Mouse (Mus musculus) thymus, adult 2 months (tissue): ENCODE data around the gene Tgm1. TPM values are rescaled to one million over a fixed set of nuclear protein-coding genes. Genes with fewer than 3 reads are reported as not detected.

Experiments
- DNase-seq: peaks from one replicate; pipeline ENCODE4 v3.0.0; 2021
- H3K27ac ChIP-seq: fragments of 200-500 bp; 2 replicates; pipeline ENCODE4 v1.5.1; 2012; ENCODE audit warnings: low read length, control low read depth; ENCODE audit not compliant: control insufficient read depth, insufficient read depth
- H3K27me3 ChIP-seq: fragments of 200-500 bp; 2 replicates; pipeline ENCODE4 v1.6.1; 2012; ENCODE audit warnings: mild to moderate bottlenecking, low read length, moderate library complexity, mixed read lengths; ENCODE audit not compliant: control insufficient read depth, insufficient read depth
- H3K36me3 ChIP-seq: fragments of 200-500 bp; 2 replicates; pipeline ENCODE4 v1.6.1; 2012; ENCODE audit warnings: mild to moderate bottlenecking, low read length, moderate library complexity; ENCODE audit not compliant: control insufficient read depth, insufficient read depth
- H3K4me1 ChIP-seq: fragments of 200-500 bp; replicated peaks from 2 replicates; pipeline ENCODE4 v1.6.1; 2012; ENCODE audit warnings: low read length; ENCODE audit not compliant: control insufficient read depth, insufficient read depth
- H3K4me3 ChIP-seq: fragments of 200-500 bp; 2 replicates; pipeline ENCODE4 v1.5.1; 2012; ENCODE audit warnings: mild to moderate bottlenecking, low read length, control low read depth, moderate library complexity; ENCODE audit not compliant: control insufficient read depth, insufficient read depth
- CTCF ChIP-seq: fragments of 200-500 bp; IDR thresholded peaks from 2 replicates; pipeline ENCODE4 v1.5.1; 2012; ENCODE audit warnings: mild to moderate bottlenecking, control low read depth, low read length, moderate library complexity, borderline replicate concordance; ENCODE audit not compliant: control insufficient read depth, poor library complexity, insufficient read depth; ENCODE audit errors: extremely low read depth
- POLR2A ChIP-seq: fragments of 200-500 bp; IDR thresholded peaks from 2 replicates; pipeline ENCODE4 v1.6.1; 2012; ENCODE audit warnings: mild to moderate bottlenecking, low read length, control low read depth, moderate library complexity; ENCODE audit not compliant: control insufficient read depth, poor library complexity, insufficient read depth; ENCODE audit errors: extremely low read depth
- WGBS: fragments of 180-500 bp; shearing (Covaris S2); methylation state at CpG from one replicate; pipeline ENCODE4 v1.1.7; 2018; 5-methylcytosine and 5-hydroxymethylcytosine counted together
- polyA plus RNA-seq: library from polyadenylated mRNA; depleted of rRNA; stranded (reverse); fragments of >200 nt; gene quantifications from 2 replicates; pipeline ENCODE4 v1.2.3, GENCODE M21; 2012

Gene Tgm1
- polyA plus RNA-seq, 1 experiment = 8.2 TPM

GRCm38 (mm10) chr14:55719737-55720136 lies 6.0 kb upstream of the Tgm1 start:
- Histone ChIP-seq H3K4me1 (peaks cover 14% of the 10 kb centered on the region), H3K36me3 (0 out of 2 replicates have a peak, but pooled peaks cover 3% of the 10 kb centered on the region), H3K4me3 (no peak overlapping the region), H3K27me3 (no peaks in the 10 kb centered on the region), H3K27ac (no peak overlapping the region)
- TF ChIP-seq POLR2A = no peak
- TF ChIP-seq CTCF = no peak
- WGBS = 96% methylated on average over 6 of the region's 6 CpGs
- no peak for DNase-seq

- H3K36me3 ChIP-seq = 0 out of 2 replicates have a peak, but pooled peaks cover 3% of the 10 kb centered on the region
- no peaks in the 10 kb centered on the region for H3K27me3 ChIP-seq
- peaks cover 9% of the 10 kb centered on the region; the same call in 1 of the 2 replicates for H3K4me1 ChIP-seq
- WGBS = 94% methylated on average over 8 of the region's 8 CpGs
- no peak overlapping the region for H3K4me3 ChIP-seq
- no peak overlapping the region for H3K27ac ChIP-seq
- DNase-seq = no peak
- TF ChIP-seq POLR2A = no peak
- no peak for TF ChIP-seq CTCF
Measured at GRCm38 (mm10) chr14:55716884-55717283, 3.2 kb upstream of the Tgm1 start.

GRCm38 (mm10) chr14:55716271-55716670 lies 2.5 kb upstream of the Tgm1 start:
- 99% methylated on average over 6 of the region's 6 CpGs for WGBS
- Histone ChIP-seq H3K27me3 (no peaks in the 10 kb centered on the region), H3K27ac (no peak overlapping the region), H3K36me3 (0 out of 2 replicates have a peak, but pooled peaks cover 3% of the 10 kb centered on the region), H3K4me3 (no peak overlapping the region), H3K4me1 (0 out of 2 replicates have a peak, but pooled peaks cover 5% of the 10 kb centered on the region)
- TF ChIP-seq CTCF (no peak), POLR2A (no peak)
- DNase-seq = no peak

GRCm38 (mm10) chr14:55714893-55715292 lies 1.2 kb upstream of the Tgm1 start:
- Histone ChIP-seq H3K4me3 (no peak overlapping the region), H3K4me1 (0 out of 2 replicates have a peak, but pooled peaks cover 5% of the 10 kb centered on the region), H3K27me3 (no peaks in the 10 kb centered on the region), H3K36me3 (0 out of 2 replicates have a peak, but pooled peaks cover 3% of the 10 kb centered on the region), H3K27ac (no peak overlapping the region)
- no peak for DNase-seq
- TF ChIP-seq CTCF = no peak
- no peak for TF ChIP-seq POLR2A
- WGBS = 45% methylated on average over 6 of the region's 6 CpGs

GRCm38 (mm10) chr14:55713007-55713728 lies 558 bp downstream of the Tgm1 start:
- DNase-seq = no peak
- 28% methylated on average over 25 of the region's 25 CpGs for WGBS
- no peak overlapping the region for H3K4me3 ChIP-seq
- H3K36me3 ChIP-seq = 0 out of 2 replicates have a peak, but pooled peaks cover 3% of the 10 kb centered on the region
- 0 out of 2 replicates have a peak, but pooled peaks cover 5% of the 10 kb centered on the region for H3K4me1 ChIP-seq
- H3K27ac ChIP-seq = no peak overlapping the region
- TF ChIP-seq POLR2A (no peak), CTCF (no peak)
- no peaks in the 10 kb centered on the region for H3K27me3 ChIP-seq

- Histone ChIP-seq H3K27ac (no peak overlapping the region), H3K4me1 (0 out of 2 replicates have a peak, but pooled peaks cover 5% of the 10 kb centered on the region), H3K27me3 (no peaks in the 10 kb centered on the region), H3K36me3 (no peaks in the 10 kb centered on the region), H3K4me3 (no peak overlapping the region)
- WGBS = 88% methylated on average over 7 of the region's 7 CpGs
- DNase-seq = no peak
- TF ChIP-seq CTCF = no peak
- no peak for TF ChIP-seq POLR2A
Measured at GRCm38 (mm10) chr14:55711786-55712185, 1.9 kb downstream of the Tgm1 start.

GRCm38 (mm10) chr14:55709509-55709908 lies 4.2 kb downstream of the Tgm1 start:
- Histone ChIP-seq H3K27ac (no peak overlapping the region), H3K4me3 (no peak overlapping the region), H3K4me1 (0 out of 2 replicates have a peak, but pooled peaks cover 5% of the 10 kb centered on the region), H3K36me3 (no peaks in the 10 kb centered on the region), H3K27me3 (no peaks in the 10 kb centered on the region)
- DNase-seq = no peak
- TF ChIP-seq CTCF = no peak
- TF ChIP-seq POLR2A = no peak
- 95% methylated on average over 4 of the region's 4 CpGs for WGBS
